Mouse (Mus musculus) forebrain, embryonic 15.5 days (tissue): Measurements from ENCODE around the gene Etl4. TPM values are rescaled to one million over a fixed set of nuclear protein-coding genes. Genes with fewer than 3 reads are reported as not detected.

Experiments
- ATAC-seq: fragments of 200-750 bp; cut with Nextera tagmentation; replicated peaks from 2 replicates; pipeline ENCODE4 v1.8.0; 2017; ENCODE audit warnings: mild to moderate bottlenecking, moderate TSS enrichment, moderate library complexity
- H3K27ac ChIP-seq: fragments of 300-500 bp; sonication (generic); replicated peaks from 2 replicates; pipeline ENCODE4 v1.5.1; 2015; ENCODE audit warnings: mild to moderate bottlenecking, inconsistent platforms
- H3K27me3 ChIP-seq: fragments of 300-500 bp; sonication (generic); 2 replicates; pipeline ENCODE4 v1.6.1; 2015; ENCODE audit warnings: inconsistent platforms
- H3K36me3 ChIP-seq: fragments of 300-500 bp; sonication (generic); 2 replicates; pipeline ENCODE4 v1.6.1; 2015; ENCODE audit warnings: mild to moderate bottlenecking, inconsistent platforms
- H3K4me1 ChIP-seq: fragments of 300-500 bp; sonication (generic); 2 replicates; pipeline ENCODE4 v1.6.1; 2015; ENCODE audit warnings: inconsistent platforms
- H3K4me2 ChIP-seq: fragments of 300-500 bp; sonication (generic); replicated peaks from 2 replicates; pipeline ENCODE4 v1.6.1; 2015; ENCODE audit warnings: mild to moderate bottlenecking, inconsistent platforms
- H3K4me3 ChIP-seq: fragments of 300-500 bp; sonication (generic); 2 replicates; pipeline ENCODE4 v1.5.1; 2015; ENCODE audit warnings: mild to moderate bottlenecking, inconsistent platforms
- H3K9ac ChIP-seq: fragments of 300-500 bp; sonication (generic); replicated peaks from 2 replicates; pipeline ENCODE4 v1.6.1; 2015; ENCODE audit warnings: mild to moderate bottlenecking, inconsistent platforms
- H3K9me3 ChIP-seq: fragments of 300-500 bp; sonication (generic); 2 replicates; pipeline ENCODE4 v1.6.1; 2016; ENCODE audit warnings: inconsistent platforms
- WGBS: fragments of 180-500 bp; shearing (Covaris S2); methylation state at CpG from one replicate; pipeline ENCODE4 v1.1.7; 2015; ENCODE audit warnings: mixed read lengths; 5-methylcytosine and 5-hydroxymethylcytosine counted together
- polyA plus RNA-seq: library from polyadenylated mRNA; unstranded; fragments of >200 nt; fragmentation: Nextera tagmentation; extraction: Ambion mirVana; gene quantifications from 2 replicates; pipeline ENCODE4 v1.2.1, GENCODE M21; 2015

Gene Etl4
- polyA plus RNA-seq, 1 experiment from 2014 or later = 15.7 TPM

GRCm38 (mm10) chr2:20037671-20038070, 128.1 kb downstream of the Etl4 start:
- H3K9me3 ChIP-seq = no peaks in the 10 kb centered on the region
- H3K4me3 ChIP-seq = no peak overlapping the region
- H3K27me3 ChIP-seq = no peaks in the 10 kb centered on the region
- no peak overlapping the region for H3K27ac ChIP-seq
- ATAC-seq = no peak
- H3K4me2 ChIP-seq = no peak overlapping the region
- 81% methylated on average over 4 of the region's 4 CpGs for WGBS
- no peaks in the 10 kb centered on the region for H3K36me3 ChIP-seq
- no peaks in the 10 kb centered on the region for H3K4me1 ChIP-seq
- H3K9ac ChIP-seq = no peak overlapping the region

GRCm38 (mm10) chr2:20072377-20072776, 162.8 kb downstream of the Etl4 start:
- Histone ChIP-seq H3K36me3 (no peaks in the 10 kb centered on the region), H3K27me3 (no peaks in the 10 kb centered on the region), H3K9ac (no peak overlapping the region), H3K4me3 (no peak overlapping the region), H3K9me3 (no peaks in the 10 kb centered on the region), H3K4me1 (peaks cover 7% of the 10 kb centered on the region; the same call in 1 of the 2 replicates), H3K4me2 (0 out of 2 replicates have a peak overlapping the region, but pooled peaks have one; percentile 1), H3K27ac (no peak overlapping the region)
- ATAC-seq = peak; percentile 80
- 16% methylated on average over 9 of the region's 9 CpGs for WGBS

- ATAC-seq = no peak
- Histone ChIP-seq H3K27ac (no peak overlapping the region), H3K9ac (no peak overlapping the region), H3K4me2 (no peak overlapping the region), H3K9me3 (no peaks in the 10 kb centered on the region), H3K4me1 (peaks cover 7% of the 10 kb centered on the region; the same call in 1 of the 2 replicates), H3K4me3 (no peak overlapping the region), H3K27me3 (no peaks in the 10 kb centered on the region), H3K36me3 (no peaks in the 10 kb centered on the region)
- WGBS = 88% methylated on average over 4 of the region's 4 CpGs
Measured at GRCm38 (mm10) chr2:20076118-20076796, 166.7 kb downstream of the Etl4 start.

- H3K4me3 ChIP-seq = no peak overlapping the region
- H3K4me2 ChIP-seq = no peak overlapping the region
- H3K36me3 ChIP-seq = no peaks in the 10 kb centered on the region
- no peak overlapping the region for H3K9ac ChIP-seq
- no peaks in the 10 kb centered on the region for H3K27me3 ChIP-seq
- no peaks in the 10 kb centered on the region for H3K4me1 ChIP-seq
- WGBS = 54% methylated on average over 4 of the region's 4 CpGs
- no peak for ATAC-seq
- H3K9me3 ChIP-seq = no peaks in the 10 kb centered on the region
- H3K27ac ChIP-seq = no peak overlapping the region
Measured at GRCm38 (mm10) chr2:20084781-20085180, 175.2 kb downstream of the Etl4 start.

GRCm38 (mm10) chr2:20105456-20105855, 195.9 kb downstream of the Etl4 start:
- Histone ChIP-seq H3K27ac (no peak overlapping the region), H3K4me3 (no peak overlapping the region), H3K36me3 (no peaks in the 10 kb centered on the region), H3K9ac (no peak overlapping the region), H3K4me1 (no peaks in the 10 kb centered on the region), H3K27me3 (no peaks in the 10 kb centered on the region), H3K9me3 (no peaks in the 10 kb centered on the region), H3K4me2 (no peak overlapping the region)
- 84% methylated on average over 1 of the region's 1 CpGs for WGBS
- no peak for ATAC-seq

GRCm38 (mm10) chr2:20111703-20112102, 202.1 kb downstream of the Etl4 start:
- no peak for ATAC-seq
- Histone ChIP-seq H3K27me3 (no peaks in the 10 kb centered on the region), H3K4me2 (no peak overlapping the region), H3K36me3 (no peaks in the 10 kb centered on the region), H3K4me3 (no peak overlapping the region), H3K9ac (no peak overlapping the region), H3K9me3 (no peaks in the 10 kb centered on the region), H3K4me1 (no peaks in the 10 kb centered on the region), H3K27ac (no peak overlapping the region)

- no peaks in the 10 kb centered on the region for H3K36me3 ChIP-seq
- no peak overlapping the region for H3K9ac ChIP-seq
- H3K9me3 ChIP-seq = no peaks in the 10 kb centered on the region
- H3K27ac ChIP-seq = no peak overlapping the region
- no peaks in the 10 kb centered on the region for H3K27me3 ChIP-seq
- no peaks in the 10 kb centered on the region for H3K4me1 ChIP-seq
- no peak for ATAC-seq
- H3K4me3 ChIP-seq = no peak overlapping the region
- H3K4me2 ChIP-seq = no peak overlapping the region
Measured at GRCm38 (mm10) chr2:20125914-20126313, 216.3 kb downstream of the Etl4 start.

- Histone ChIP-seq H3K27me3 (no peaks in the 10 kb centered on the region), H3K4me1 (no peaks in the 10 kb centered on the region), H3K9ac (no peak overlapping the region), H3K4me3 (no peak overlapping the region), H3K27ac (no peak overlapping the region), H3K36me3 (no peaks in the 10 kb centered on the region), H3K4me2 (no peak overlapping the region), H3K9me3 (no peaks in the 10 kb centered on the region)
- no peak for ATAC-seq
- 24% methylated on average over 2 of the region's 2 CpGs for WGBS
Measured at GRCm38 (mm10) chr2:20131792-20132191, 222.2 kb downstream of the Etl4 start.

GRCm38 (mm10) chr2:20138426-20138825, 228.8 kb downstream of the Etl4 start:
- Histone ChIP-seq H3K4me1 (no peaks in the 10 kb centered on the region), H3K27me3 (no peaks in the 10 kb centered on the region), H3K27ac (no peak overlapping the region), H3K36me3 (no peaks in the 10 kb centered on the region), H3K9ac (no peak overlapping the region), H3K9me3 (no peaks in the 10 kb centered on the region), H3K4me3 (no peak overlapping the region), H3K4me2 (no peak overlapping the region)
- 75% methylated on average over 1 of the region's 1 CpGs for WGBS
- ATAC-seq = no peak

- H3K4me1 ChIP-seq = peaks cover 5% of the 10 kb centered on the region; the same call in 1 of the 2 replicates
- H3K4me3 ChIP-seq = no peak overlapping the region
- H3K9me3 ChIP-seq = no peaks in the 10 kb centered on the region
- H3K4me2 ChIP-seq = no peak overlapping the region
- 46% methylated on average over 4 of the region's 4 CpGs for WGBS
- ATAC-seq = no peak; the same call in 1 of the 2 replicates
- no peaks in the 10 kb centered on the region for H3K27me3 ChIP-seq
- H3K27ac ChIP-seq = no peak overlapping the region
- H3K9ac ChIP-seq = no peak overlapping the region
- no peaks in the 10 kb centered on the region for H3K36me3 ChIP-seq
Measured at GRCm38 (mm10) chr2:20145368-20145767, 235.8 kb downstream of the Etl4 start.

- H3K27me3 ChIP-seq = no peaks in the 10 kb centered on the region
- WGBS = 42% methylated on average over 1 of the region's 1 CpGs
- no peak overlapping the region for H3K4me2 ChIP-seq
- 0 out of 2 replicates have a peak, but pooled peaks have one; percentile 48 for ATAC-seq
- no peak overlapping the region for H3K4me3 ChIP-seq
- no peak overlapping the region for H3K9ac ChIP-seq
- H3K4me1 ChIP-seq = peaks cover 7% of the 10 kb centered on the region
- H3K36me3 ChIP-seq = no peaks in the 10 kb centered on the region
- no peak overlapping the region for H3K27ac ChIP-seq
- no peaks in the 10 kb centered on the region for H3K9me3 ChIP-seq
Measured at GRCm38 (mm10) chr2:20167073-20167472, 257.5 kb downstream of the Etl4 start.

- no peak overlapping the region for H3K4me3 ChIP-seq
- H3K9me3 ChIP-seq = no peaks in the 10 kb centered on the region
- H3K27ac ChIP-seq = no peak overlapping the region
- 36% methylated on average over 5 of the region's 5 CpGs for WGBS
- H3K36me3 ChIP-seq = no peaks in the 10 kb centered on the region
- H3K4me2 ChIP-seq = no peak overlapping the region
- H3K4me1 ChIP-seq = peaks cover 7% of the 10 kb centered on the region
- H3K27me3 ChIP-seq = no peaks in the 10 kb centered on the region
- ATAC-seq = 0 out of 2 replicates have a peak, but pooled peaks have one; percentile 11
- no peak overlapping the region for H3K9ac ChIP-seq
Measured at GRCm38 (mm10) chr2:20167566-20167965, 258.0 kb downstream of the Etl4 start.

GRCm38 (mm10) chr2:20168156-20168555, 258.6 kb downstream of the Etl4 start:
- no peaks in the 10 kb centered on the region for H3K9me3 ChIP-seq
- no peak overlapping the region for H3K27ac ChIP-seq
- no peak overlapping the region for H3K9ac ChIP-seq
- no peak for ATAC-seq
- H3K4me3 ChIP-seq = no peak overlapping the region
- no peaks in the 10 kb centered on the region for H3K27me3 ChIP-seq
- H3K36me3 ChIP-seq = no peaks in the 10 kb centered on the region
- 90% methylated on average over 4 of the region's 4 CpGs for WGBS
- peaks cover 7% of the 10 kb centered on the region for H3K4me1 ChIP-seq
- H3K4me2 ChIP-seq = no peak overlapping the region
